Mouse (Mus musculus): Measurements from ENCODE around the gene Ier2.
"Not testable (repeated sequence)": the region's sequence is repeated elsewhere in the genome, so short reads cannot be mapped to it uniquely, and the experiment has no call there.

The Ier2 gene

DNA sequence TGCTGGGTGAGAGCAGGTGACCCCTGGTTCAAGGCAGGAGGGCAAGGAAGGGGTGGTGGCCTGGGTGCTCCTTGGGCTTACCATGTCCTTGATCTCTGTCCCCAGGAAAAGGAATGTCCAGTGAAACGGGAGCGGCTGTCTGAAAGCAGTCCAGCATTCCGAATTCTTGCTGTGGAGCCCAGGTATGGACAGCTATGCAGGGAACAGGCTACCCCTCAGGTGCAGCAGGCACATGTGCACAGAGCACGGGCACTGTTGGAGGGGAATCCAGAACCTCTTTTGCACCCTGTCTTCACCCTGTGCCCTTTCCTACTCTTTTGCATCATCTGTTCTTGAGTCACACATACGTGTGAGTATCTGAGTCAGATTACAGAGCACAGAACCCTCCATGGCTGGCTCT lies 35.6 kb upstream of the Ier2 start:
- DNase-seq (ENCODE audit: low read depth, low spot score): no peak

DNA sequence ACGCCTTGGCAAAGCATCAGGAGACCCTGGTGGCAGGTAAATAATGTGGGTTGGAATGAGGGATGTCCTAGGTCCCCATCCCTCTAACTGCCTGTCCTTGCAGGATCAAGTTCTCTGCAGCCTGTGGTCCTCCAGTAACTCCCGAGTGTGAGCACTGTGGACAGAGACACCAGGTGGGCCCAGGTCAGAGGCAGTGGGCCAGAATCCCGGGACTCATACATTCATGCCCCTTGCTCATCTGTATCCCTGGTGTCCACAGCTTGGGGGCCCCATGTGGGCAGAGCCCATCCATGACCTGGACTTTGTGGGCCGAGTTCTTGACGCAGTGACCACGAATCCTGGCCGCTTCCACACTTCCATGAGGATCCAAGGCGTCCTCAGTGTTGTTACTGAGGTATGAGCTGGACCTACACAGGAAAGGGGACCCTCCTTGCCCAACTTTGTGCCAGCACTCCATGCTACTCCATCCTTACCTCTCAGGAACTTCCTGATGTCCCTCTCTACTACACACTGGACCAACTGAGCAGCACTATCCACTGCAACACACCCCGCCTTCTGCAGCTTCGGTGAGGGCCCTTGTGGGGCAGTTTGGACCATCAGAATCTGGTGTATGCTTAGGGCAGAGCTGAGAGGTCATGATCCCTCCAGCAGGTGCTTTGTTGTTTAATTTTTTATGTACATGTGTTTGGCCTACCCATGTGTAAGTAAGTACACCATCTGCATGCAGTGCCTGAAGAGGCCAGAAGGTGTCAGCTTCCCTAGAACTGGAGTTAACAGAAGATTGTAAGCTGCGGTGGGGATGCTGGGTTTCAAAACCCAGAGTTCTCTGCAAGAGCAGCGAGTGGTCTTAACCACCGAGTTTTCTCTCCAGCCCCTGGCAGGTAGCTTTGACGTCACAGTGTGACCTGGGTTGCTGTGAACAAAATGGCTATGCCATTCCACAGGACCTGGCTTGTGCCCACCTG lies 34.8 kb upstream of the Ier2 start:
- no peak for DNase-seq (ENCODE audit: low read depth, low spot score)

DNA sequence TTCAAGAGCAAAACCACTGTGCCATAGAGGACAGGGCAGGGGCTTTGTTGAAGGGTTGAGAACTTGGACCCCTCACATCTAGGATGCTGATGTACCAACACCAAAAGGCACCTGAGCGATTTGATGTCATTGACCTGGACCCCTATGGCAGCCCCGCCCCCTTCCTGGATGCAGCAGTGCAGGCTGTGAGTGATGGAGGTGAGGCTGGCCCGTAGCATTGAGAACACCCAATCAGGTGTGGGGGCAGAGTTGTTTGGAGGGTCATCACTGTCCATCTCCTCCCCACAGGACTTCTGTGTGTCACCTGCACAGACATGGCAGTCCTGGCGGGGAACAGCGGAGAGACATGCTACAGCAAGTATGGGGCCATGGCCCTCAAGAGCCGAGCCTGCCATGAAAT lies 32.5 kb upstream of the Ier2 start:
- DNase-seq (ENCODE audit: low read depth, low spot score): no peak

DNA sequence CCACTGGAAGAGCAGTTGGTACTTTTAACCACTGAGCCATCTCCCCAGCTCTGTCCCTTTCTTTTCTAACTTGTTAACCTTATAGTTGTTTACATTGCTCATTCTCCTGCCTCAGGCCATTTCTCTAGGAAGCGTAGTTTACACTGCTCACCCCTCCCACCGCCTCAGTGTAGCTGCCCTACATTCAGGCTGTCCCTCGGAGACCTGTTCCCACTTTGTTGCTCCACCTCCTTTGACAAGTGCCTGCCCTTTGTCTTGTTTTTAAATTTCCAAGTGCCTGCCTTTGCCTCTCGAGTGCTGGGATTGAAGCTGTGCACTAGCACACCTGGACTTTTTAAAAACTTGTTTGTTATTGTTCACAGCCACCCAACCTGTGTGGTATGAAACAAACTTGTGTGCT lies 30.7 kb upstream of the Ier2 start:
- no peak for DNase-seq (ENCODE audit: low read depth, low spot score)

DNA sequence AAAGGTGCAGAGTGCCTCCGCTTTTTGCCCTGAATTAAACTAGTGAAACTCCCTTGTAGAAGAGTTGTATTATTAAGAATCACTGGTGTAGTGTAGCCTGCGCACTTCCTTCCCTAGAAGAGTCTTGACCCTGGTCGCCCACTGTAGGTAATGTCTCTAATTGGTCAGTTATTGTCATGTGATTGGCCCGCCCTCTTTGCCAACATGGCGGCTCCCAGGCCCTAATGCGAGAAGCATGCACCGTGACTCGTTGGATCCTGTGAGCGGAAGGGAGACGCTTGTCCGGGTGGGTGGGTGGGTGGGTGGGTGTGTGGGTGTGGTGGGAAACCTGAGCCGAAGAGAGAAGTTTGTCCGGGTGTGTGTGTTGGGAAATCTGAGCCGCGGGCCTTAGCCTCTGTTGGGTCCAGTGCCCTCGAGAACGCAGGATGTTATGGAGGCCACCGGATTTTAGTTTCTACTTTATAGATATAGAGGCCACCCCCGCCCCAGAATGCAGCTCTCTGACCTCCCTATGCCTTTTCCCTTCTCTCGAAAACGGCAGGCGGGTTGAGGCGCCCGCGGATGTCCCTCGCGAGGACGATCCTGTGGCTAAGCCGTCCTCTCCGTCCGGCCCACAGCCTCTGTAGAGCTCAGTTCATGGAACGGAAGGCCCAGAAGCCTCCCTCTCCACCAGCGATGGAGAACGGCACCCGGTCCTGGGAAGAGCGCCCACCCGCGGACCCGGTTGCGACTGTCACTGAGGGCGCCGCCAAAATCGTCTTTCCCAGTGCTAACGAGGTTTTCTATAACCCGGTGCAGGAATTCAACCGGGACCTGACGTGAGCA lies 26.7 kb upstream of the Ier2 start:
- DNase-seq (ENCODE audit: low read depth, low spot score): peak; percentile 87

DNA sequence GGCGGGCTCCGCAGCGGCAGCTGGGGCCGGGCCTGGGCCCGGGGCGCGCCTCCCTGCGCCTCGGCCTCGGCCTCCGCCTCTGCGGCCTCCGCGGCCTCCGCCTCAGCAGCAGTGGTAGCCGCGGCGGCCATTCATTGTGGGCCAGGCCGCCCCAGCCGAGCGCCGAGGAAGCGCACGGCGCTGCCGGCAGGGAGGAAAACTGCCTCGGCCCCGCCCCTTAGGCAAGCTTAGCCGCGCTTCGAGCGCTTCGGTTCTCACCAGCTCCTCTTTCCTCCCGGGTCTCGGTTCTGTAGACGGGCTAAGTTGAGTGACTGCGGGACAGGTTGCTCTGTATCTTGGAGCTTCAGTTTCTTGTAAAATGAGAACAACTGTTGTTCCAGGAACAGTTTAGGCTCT lies 25.1 kb upstream of the Ier2 start, which contains the start of gene Nacc1:
TSS of gene Nacc1 (minus strand) at position 158 of the 396 bp plus-strand sequence.
- peak; percentile 85 for DNase-seq (ENCODE audit: low read depth, low spot score)

DNA sequence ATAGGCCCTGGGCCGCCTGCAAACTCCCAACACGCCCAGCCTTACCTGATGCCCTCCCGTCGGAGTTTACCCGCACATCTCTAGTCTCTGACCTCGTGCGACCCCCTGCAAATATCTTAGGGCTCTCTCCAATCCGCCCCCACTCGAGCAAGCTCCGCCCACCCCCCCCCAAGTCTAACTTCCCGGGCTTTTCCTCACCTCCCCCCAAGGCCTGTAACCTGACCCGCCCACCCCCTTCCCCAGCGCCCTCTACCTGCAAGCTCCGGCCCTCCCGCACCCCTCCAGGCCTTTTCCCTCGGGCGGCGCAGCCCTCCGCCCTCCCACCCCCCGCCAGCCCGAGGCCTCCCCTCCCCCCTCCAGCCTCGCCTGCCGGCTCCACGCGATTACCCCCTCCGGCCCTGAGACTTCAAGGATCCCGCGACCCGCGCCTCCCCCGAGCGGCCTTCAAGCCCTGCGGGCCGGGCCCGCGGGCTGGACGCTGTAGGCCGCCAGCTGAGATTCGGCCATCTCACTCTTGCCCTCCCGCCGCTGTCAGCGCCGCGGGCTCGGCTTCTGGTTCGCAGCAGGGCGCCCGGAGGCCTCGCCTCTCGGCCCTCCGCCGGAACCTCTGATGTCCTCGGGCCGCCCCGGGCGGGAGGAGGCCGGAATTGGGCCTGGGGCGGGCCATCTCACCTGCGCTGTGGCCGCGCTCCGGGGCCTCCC lies 24.5 kb upstream of the Ier2 start:
- no peak for DNase-seq (ENCODE audit: low read depth, low spot score)

DNA sequence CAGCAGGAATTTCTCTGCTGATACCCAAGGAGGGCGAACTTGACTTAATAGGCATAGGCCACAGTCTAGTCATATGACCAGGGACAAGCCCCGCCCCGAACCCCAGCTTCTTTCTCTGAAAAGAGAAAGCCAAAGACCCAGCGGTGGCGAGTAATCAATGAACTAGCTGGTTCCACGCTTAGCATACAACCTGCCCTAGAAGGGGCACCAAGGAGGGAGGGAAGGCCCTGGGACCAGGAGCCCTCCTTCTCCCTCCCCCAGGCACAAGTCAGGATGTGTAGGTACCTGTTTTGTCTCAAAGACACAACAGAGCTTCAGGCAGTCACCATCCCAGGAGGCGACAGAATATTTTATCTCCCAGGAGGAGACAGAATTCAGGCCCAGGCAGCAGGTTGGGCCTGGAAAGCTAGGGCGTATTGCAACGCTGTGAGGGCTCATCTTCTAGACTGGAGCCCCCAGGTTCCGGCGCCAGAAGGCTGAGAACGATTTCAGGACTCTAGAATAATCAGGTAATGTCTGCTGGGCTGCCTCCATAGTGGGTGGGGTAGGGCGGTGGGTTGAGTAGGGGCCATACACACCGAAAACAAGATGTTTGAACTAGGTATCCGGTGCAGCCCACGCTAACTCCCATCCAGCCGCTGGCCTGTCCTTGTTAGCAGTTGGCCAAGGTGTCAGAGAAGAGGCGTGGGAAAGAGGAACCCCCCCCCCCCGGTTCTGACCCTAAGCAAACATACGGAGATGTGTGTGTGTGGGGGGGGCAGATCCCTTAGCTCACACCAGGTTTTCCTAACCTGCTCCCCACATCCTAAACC lies 23.7 kb upstream of the Ier2 start, which contains the start of gene Trmt1:
TSS of gene Trmt1 (plus strand) at position 117 of the 812 bp plus-strand sequence.
- DNase-seq (ENCODE audit: low read depth, low spot score): no peak

DNA sequence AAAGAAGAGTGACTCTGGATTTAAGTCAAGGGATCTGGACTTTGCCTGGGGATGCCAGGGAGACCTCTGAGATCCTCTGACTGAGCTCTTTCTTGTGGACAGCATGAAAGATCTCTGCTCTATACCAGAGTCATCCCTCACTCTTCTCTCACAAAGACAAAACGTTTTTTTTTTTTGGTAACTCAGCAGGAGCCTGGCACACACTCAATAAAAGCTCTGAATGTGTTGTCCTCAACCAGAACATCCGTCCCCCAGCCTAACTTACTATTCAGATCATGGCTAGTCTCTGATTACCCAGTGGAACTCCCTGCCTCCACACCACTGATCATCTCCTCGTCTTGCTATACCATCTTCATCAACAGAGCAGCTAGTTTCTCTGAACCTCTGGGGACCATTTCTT lies 21.9 kb upstream of the Ier2 start:
- no peak for DNase-seq (ENCODE audit: low read depth, low spot score)

DNA sequence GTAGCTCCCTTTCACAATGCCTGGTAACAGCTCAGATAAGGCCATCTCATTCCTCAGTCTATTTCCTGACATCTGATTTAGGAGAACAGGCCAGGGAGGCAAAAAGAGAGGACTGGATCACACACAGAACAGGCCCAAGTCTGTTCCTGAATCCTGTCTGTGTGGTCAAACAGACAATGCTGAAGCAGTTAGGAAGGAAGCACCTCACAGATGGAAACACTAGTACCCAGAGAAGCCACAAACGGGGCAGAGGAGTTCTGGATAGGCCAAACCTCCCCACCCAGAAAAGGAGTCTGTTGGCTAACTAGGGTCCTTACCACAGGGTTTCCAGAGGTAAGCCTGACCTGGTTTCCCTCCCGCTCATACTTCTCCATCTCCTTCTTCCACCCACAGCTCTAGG lies 19.6 kb upstream of the Ier2 start:
- no peak for DNase-seq (ENCODE audit: low read depth, low spot score)

DNA sequence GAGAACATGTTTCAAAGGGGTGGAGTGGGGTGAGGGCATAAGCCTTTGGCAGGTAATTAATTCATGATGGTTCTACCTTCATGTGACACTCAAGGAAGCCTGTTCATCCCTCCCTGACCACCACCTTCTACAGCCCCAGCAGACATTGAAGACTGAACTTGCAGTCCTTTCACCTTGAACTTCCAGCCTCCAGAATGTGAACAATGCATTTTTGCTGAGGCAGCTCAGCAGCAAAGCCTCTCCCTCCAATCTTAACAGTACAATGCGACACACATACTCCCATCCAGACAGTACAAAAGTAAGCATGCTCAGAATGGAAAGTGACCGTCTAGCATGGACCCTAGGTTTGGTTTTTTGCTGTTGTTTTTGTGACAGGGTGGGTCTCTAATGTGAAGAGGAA lies 18.8 kb upstream of the Ier2 start:
- DNase-seq (ENCODE audit: low read depth, low spot score): no peak

DNA sequence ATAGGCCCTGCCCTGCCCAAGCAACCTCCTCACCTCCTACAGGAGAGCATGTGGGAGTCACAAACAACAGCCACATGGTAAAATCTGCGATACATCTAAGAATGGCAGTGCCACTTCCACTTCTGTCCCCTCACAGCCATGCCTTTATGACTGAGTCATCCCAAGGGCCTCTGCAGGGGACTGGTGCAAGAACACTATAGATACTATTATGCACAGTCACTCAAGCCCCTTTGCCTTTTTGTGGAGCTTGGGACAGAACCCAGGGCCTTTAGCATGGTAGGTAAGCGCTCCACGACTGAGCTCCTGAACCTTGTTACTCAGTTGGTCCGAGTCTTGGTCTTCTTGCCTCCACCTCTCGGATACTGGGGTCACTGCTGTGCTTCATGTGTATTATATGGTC lies 14.7 kb upstream of the Ier2 start:
- DNase-seq (ENCODE audit: low read depth, low spot score): no peak

DNA sequence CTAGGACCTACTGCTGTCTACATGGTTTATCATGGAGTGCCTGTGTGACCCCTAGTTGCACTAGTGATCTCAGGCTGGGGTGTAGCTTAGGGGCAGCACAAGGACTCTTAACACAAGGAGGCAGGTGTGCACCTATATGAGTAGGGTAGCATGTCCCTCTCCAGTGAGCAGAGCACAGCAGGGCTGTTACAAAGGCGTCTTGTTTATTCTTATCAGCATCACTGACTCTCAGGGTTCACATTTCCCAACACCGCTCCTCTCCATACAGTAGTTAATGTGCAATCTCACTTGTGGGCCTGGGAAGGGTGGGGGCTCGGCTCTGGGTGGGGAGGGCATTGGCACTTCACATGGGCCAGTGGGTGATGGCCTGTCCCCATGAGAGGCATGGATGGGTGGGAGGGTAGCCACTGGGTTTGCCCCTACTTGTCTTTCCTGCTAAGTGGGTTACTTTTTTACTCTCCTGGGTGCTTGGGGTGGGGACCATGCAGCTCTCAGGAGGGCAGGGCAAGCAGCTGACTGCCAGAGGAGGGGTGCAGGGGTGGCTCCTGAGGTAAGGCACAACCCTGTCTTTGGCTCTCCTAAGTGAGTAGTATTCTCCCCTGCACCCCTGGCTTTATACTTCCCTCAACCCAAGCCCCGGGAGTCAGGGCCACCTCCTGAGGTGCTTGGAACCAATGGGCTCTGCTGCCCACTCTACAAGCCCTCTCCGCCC lies 7.8 kb upstream of the Ier2 start:
- DNase-seq (ENCODE audit: low read depth, low spot score): not testable (repeated sequence)

DNA sequence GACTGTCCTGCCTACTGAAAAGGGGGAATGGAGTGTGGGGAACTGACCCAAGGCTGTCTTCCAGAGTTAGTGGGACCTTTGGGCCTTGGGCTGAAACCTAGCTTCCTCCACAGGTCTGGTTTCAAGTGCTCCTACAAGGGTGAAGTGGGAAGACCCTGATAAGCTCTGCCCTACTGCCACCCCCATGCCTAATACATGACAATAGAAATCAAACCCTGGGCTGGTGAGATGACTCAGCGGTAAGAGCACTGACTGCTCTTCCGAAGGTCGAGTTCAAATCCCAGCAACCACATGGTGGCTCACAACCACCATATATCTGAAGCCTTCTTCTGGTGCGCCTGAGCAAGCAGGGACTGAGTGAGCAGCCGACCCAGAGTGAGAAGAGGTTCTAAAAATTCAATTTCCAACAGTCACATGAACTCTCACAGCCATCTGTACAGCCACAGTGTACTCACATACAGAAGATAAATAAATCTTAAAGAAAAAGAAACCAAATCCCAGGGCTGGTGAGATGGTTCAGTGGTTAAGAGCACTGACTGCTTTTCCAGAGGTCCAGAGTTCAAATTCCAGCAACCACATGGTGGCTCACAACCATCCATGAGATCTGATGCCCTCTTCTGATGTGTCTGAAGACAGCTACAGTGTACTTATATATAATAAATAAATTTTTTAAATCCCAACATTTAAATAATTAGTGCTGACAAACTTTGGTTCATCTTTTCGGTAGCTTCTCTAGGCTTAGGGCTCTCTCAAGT lies 6.3 kb upstream of the Ier2 start:
- DNase-seq (ENCODE audit: low read depth, low spot score): no peak

DNA sequence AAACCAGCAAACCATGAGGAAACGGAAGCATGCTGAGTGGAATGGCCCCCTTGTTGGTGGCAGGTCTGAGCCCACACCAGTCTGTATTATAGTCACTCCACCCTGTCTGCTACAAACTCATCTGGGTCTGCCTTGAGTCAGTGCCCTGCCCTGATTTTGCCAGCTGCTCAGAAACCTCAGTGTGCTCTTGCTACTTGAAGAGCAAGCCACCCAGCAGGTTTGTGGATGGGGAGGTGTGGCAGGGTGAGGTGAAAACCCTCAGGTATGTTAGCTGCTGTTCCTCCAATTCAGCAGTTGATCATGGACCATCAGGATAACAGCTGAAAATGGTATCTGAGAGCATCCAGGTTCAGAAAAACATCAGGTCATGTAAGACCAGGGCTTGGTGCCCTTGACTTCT lies 5.4 kb upstream of the Ier2 start:
- DNase-seq (ENCODE audit: low read depth, low spot score): no peak

DNA sequence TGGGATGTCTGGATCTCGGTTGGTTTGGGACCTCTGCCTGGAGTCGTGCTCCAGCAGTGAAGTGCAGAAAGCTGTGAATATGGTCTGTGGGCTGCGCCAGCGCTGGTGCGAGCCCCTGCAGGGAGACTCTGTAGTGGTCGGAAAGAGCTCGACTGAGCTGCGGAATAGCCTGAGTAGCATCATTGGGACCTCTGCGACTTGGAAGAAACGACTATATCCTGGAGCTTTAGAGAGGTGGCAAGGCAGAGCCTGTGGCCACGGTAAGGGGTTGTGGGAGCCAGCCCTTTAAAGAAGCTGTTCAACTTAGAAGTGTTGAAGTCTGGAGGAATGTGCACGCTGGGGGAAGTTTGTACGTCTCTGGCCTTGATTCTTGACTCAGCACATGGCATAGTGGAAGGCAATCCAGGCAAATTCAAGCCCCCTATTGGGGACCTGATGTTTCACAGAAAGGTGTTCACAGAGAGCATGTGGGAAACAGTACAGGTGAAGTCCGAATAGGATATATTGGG lies 2.8 kb upstream of the Ier2 start:
- no peak for DNase-seq (ENCODE audit: low read depth, low spot score)

DNA sequence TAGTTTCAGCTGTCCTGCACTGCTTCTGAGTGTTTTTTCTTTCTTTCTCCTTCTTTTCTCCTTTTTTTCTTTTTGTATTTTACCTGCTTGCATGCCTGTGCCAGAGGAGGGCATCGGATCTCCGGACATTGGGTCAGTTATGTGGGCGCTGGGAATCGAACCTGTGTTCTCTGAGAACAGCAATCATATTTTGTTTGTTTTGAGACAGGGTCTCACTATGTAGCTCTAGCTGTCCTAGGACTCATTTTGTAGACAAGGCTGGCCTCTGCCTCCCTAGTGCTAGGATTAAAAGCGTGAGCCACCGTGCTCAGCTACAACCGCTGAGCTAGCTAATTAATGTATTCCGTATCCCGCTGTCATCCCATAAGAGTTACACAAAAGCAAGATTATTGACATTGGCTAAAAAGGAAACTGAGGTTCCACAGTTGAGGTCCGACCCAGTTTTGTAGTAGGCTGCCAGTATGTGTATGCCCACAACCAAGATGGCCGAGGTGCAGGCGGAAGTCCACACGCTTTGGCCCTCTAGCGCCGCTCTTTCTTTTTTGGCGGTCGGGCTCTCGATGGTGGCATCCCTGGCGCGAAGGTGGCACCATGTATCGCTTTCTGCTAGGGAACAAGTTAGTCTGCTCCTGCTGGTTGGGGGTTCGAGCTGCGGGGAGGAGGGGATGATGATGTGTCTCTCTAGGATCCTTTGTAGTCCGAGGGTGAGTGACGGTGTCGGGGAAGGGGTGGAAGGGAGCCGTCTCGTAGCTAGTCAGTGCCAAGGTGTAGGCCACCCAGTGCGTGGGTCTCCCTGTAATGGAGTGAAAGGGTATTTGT lies 2.1 kb upstream of the Ier2 start:
- DNase-seq (ENCODE audit: low read depth, low spot score): peak; percentile 70

DNA sequence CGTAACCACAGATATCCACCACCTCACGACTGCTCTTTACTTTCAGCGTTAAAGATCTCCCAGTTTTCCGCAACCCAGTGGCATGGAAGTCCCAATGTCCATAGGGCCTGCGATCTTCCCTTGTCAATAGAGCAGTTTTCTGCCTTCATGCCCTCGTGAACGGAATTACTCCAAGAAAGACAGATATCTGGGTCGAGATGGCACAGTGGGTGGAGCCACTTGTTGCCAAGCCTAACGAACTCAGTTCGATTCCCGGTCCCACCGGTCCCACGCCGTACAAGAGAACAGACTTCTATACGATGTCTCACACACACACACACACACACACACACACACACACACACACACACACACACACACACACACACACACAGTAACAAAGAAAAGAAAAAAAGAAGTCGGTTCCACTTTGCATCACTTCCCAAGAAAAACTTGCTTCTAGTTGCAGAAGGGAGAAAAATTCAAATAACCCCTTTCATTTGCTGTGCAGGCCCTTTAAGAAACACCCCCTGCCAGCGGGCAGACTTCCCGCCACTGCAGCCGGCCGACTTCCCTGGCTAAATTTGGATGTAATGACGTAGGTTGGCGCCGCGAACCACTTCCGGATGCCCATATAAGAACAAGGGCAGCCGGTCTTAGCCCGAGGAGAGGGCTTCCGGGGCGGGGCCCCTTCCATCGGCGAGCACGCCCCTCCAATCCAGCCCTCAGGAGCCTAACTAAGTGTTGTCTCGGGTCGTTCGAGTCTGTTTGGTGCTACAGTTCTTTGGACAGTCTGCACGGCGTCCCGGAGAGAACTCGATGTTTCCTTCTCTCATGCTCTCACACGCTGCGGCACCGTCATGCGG lies 1.1 kb upstream of the Ier2 start:
- DNase-seq (ENCODE audit: low read depth, low spot score): peak; percentile 98

Data from forelimb bud, embryonic 11.5 days (tissue).